Mouse (Mus musculus) urinary bladder, adult 2 months (tissue): Measurements from ENCODE around the gene Aff1. TPM values are rescaled to one million over a fixed set of nuclear protein-coding genes. Genes with fewer than 3 reads are reported as not detected.

Source experiments
- polyA plus RNA-seq: library from polyadenylated mRNA; depleted of rRNA; stranded (reverse); fragments of >200 nt; gene quantifications from 2 replicates; pipeline ENCODE4 v1.2.3, GENCODE M21; 2012; rRNA removed

Gene Aff1
- polyA plus RNA-seq, 1 experiment = 9.4 TPM

Other genes starting within 250 kb of the Aff1 start
- 7.5 and 7.9 TPM in 2 replicates for gene Slc10a6, start 63.0 kb upstream of the Aff1 start, polyA plus RNA-seq
- 0.24 and 0.43 TPM in 2 replicates for gene 1700016H13Rik, start 36.4 kb upstream of the Aff1 start, polyA plus RNA-seq
- gene Klhl8, start 218.9 kb downstream of the Aff1 start, polyA plus RNA-seq = 9.4 and 11.6 TPM in 2 replicates